Mouse (Mus musculus) MEL (cell line): ENCODE results near the gene Riok1. TPM values are rescaled to one million over a fixed set of nuclear protein-coding genes. Genes with fewer than 3 reads are reported as not detected.

Experiments used
- DNase-seq: peaks from one replicate; pipeline ENCODE4 v3.0.0; 2011; ENCODE audit warnings: low read depth, low spot score
- H3K27ac ChIP-seq: 2 replicates; pipeline ENCODE4 v1.5.1; 2012; ENCODE audit warnings: low read depth, mild to moderate bottlenecking, control low read depth, low read length, moderate library complexity; ENCODE audit not compliant: control insufficient read depth
- H3K27me3 ChIP-seq, 2 experiments: fragments of 150-350 bp in 1 of 2; sonication (generic) in 1 of 2; 2 replicates each; pipeline ENCODE4 v1.6.1; 2012; ENCODE audit warnings: low read length in 2 of 2, mild to moderate bottlenecking in 2 of 2, improper control_type of control experiment in 1 of 2, moderate library complexity in 1 of 2; ENCODE audit not compliant: insufficient read depth in 2 of 2, control insufficient read depth in 1 of 2
- H3K36me3 ChIP-seq, 2 experiments: 2 replicates each; pipeline ENCODE4 v1.6.1; 2012 to 2014; ENCODE audit warnings: low read length in 2 of 2, improper control_type of control experiment in 1 of 2, inconsistent platforms in 1 of 2, mild to moderate bottlenecking in 1 of 2; ENCODE audit not compliant: insufficient read depth in 2 of 2, control insufficient read depth in 1 of 2
- H3K4me1 ChIP-seq, 2 experiments: fragments of 150-350 bp in 1 of 2; sonication (generic) in 1 of 2; 2 replicates each; pipeline ENCODE4 v1.6.1; 2012; ENCODE audit warnings: low read length in 2 of 2, improper control_type of control experiment in 1 of 2, mild to moderate bottlenecking in 1 of 2; ENCODE audit not compliant: insufficient read depth in 2 of 2, control insufficient read depth in 1 of 2
- H3K4me3 ChIP-seq, 2 experiments: fragments of 150-350 bp in 1 of 2; sonication (generic) in 1 of 2; 2 replicates each; pipeline ENCODE4 v1.5.1; 2012; ENCODE audit warnings: low read depth in 2 of 2, low read length in 2 of 2, mild to moderate bottlenecking in 2 of 2, moderate library complexity in 2 of 2, control low read depth in 1 of 2, improper control_type of control experiment in 1 of 2; ENCODE audit not compliant: control insufficient read depth in 1 of 2, insufficient read depth in 1 of 2
- H3K79me2 ChIP-seq: 2 replicates; pipeline ENCODE4 v1.6.1; 2012; ENCODE audit warnings: mild to moderate bottlenecking, low read length, moderate library complexity; ENCODE audit not compliant: control insufficient read depth, poor library complexity, insufficient read depth
- H3K9ac ChIP-seq: 2 replicates; pipeline ENCODE4 v1.6.1; 2012; ENCODE audit warnings: low read depth, mild to moderate bottlenecking, control low read depth, low read length, moderate library complexity; ENCODE audit not compliant: control insufficient read depth, poor library complexity, severe bottlenecking
- H3K9me3 ChIP-seq: fragments of 150-350 bp; sonication (generic); replicated peaks from 2 replicates; pipeline ENCODE4 v1.6.1; 2012; ENCODE audit warnings: mild to moderate bottlenecking, low read length, improper control_type of control experiment, moderate library complexity; ENCODE audit not compliant: insufficient read depth
- CHD1 ChIP-seq: IDR thresholded peaks from 2 replicates; pipeline ENCODE4 v1.6.1; 2012; ENCODE audit warnings: low read depth, mild to moderate bottlenecking, inconsistent platforms, low read length, improper control_type of control experiment
- CTCF ChIP-seq, 3 experiments: IDR thresholded peaks in 2 of 3; conservative IDR thresholded peaks in 1 of 3; 2 replicates each; pipeline ENCODE4 v1.5.1; 2011 to 2012; ENCODE audit warnings: low read length in 3 of 3, low read depth in 2 of 3, mild to moderate bottlenecking in 2 of 3, improper control_type of control experiment in 1 of 3, inconsistent platforms in 1 of 3, mixed read lengths in 1 of 3, moderate library complexity in 1 of 3; ENCODE audit not compliant: control insufficient read depth in 1 of 3, insufficient read depth in 1 of 3, poor library complexity in 1 of 3, severe bottlenecking in 1 of 3
- E2F4 ChIP-seq: IDR thresholded peaks from 2 replicates; pipeline ENCODE4 v1.6.1; 2011; ENCODE audit warnings: low read depth, low read length, improper control_type of control experiment, borderline replicate concordance
- ELF1 ChIP-seq: IDR thresholded peaks from 2 replicates; pipeline ENCODE4 v1.6.1; 2014; ENCODE audit warnings: low read depth, mild to moderate bottlenecking, inconsistent platforms, low read length, improper control_type of control experiment, moderate library complexity
- EP300 ChIP-seq, 2 experiments: IDR thresholded peaks; 2 replicates each; pipeline ENCODE4 v1.6.1; 2011; ENCODE audit warnings: improper control_type of control experiment in 2 of 2, low read length in 2 of 2, low read depth in 1 of 2, mild to moderate bottlenecking in 1 of 2
- ETS1 ChIP-seq: IDR thresholded peaks from 2 replicates; pipeline ENCODE4 v1.6.1; 2012; ENCODE audit warnings: low read depth, mild to moderate bottlenecking, inconsistent platforms, low read length, improper control_type of control experiment, moderate library complexity
- GABPA ChIP-seq: IDR thresholded peaks from 2 replicates; pipeline ENCODE4 v1.6.1; 2012; ENCODE audit warnings: low read depth, mild to moderate bottlenecking, inconsistent platforms, low read length, improper control_type of control experiment, moderate library complexity
- HCFC1 ChIP-seq: IDR thresholded peaks from 2 replicates; pipeline ENCODE4 v1.6.1; 2012; ENCODE audit warnings: low read depth, mild to moderate bottlenecking, inconsistent platforms, low read length, improper control_type of control experiment, moderate library complexity
- JUND ChIP-seq: IDR thresholded peaks from 2 replicates; pipeline ENCODE4 v1.6.1; 2011; ENCODE audit warnings: low read depth, mild to moderate bottlenecking, improper control_type of control experiment, low read length
- KAT2A ChIP-seq: conservative IDR thresholded peaks from 2 replicates; pipeline ENCODE4 v1.6.1; 2012; ENCODE audit warnings: low read depth, low read length, improper control_type of control experiment, inconsistent platforms
- MAFK ChIP-seq: IDR thresholded peaks from 2 replicates; pipeline ENCODE4 v1.6.1; 2011; ENCODE audit warnings: low read depth, mild to moderate bottlenecking, low read length, improper control_type of control experiment, borderline replicate concordance
- MAX ChIP-seq: IDR thresholded peaks from 2 replicates; pipeline ENCODE4 v1.6.1; 2011; ENCODE audit warnings: low read length, improper control_type of control experiment
- MAZ ChIP-seq: IDR thresholded peaks from 2 replicates; pipeline ENCODE4 v1.6.1; 2012; ENCODE audit warnings: low read depth, mild to moderate bottlenecking, inconsistent platforms, low read length, improper control_type of control experiment
- MEF2A ChIP-seq: IDR thresholded peaks from 2 replicates; pipeline ENCODE4 v1.6.1; 2014; ENCODE audit warnings: low read depth, mild to moderate bottlenecking, inconsistent platforms, low read length, improper control_type of control experiment; ENCODE audit not compliant: poor library complexity, insufficient replicate concordance, severe bottlenecking; ENCODE audit errors: extremely low read depth
- MXI1 ChIP-seq: IDR thresholded peaks from 2 replicates; pipeline ENCODE4 v1.6.1; 2011; ENCODE audit warnings: mild to moderate bottlenecking, low read depth, low read length, improper control_type of control experiment
- MYB ChIP-seq: IDR thresholded peaks from 2 replicates; pipeline ENCODE4 v1.6.1; 2011; ENCODE audit warnings: mild to moderate bottlenecking, low read depth, low read length, improper control_type of control experiment
- MYC ChIP-seq: IDR thresholded peaks from 2 replicates; pipeline ENCODE4 v1.6.1; 2011; ENCODE audit warnings: low read depth, mild to moderate bottlenecking, low read length, improper control_type of control experiment, moderate library complexity
- NELFE ChIP-seq: IDR thresholded peaks from 2 replicates; pipeline ENCODE4 v1.6.1; 2011; ENCODE audit warnings: low read depth, low read length, improper control_type of control experiment
- NRF1 ChIP-seq: IDR thresholded peaks from 2 replicates; pipeline ENCODE4 v1.6.1; 2014; ENCODE audit warnings: low read depth, mild to moderate bottlenecking, inconsistent platforms, low read length, improper control_type of control experiment, moderate library complexity; ENCODE audit not compliant: poor library complexity, insufficient read depth, severe bottlenecking
- POLR2AphosphoS2 ChIP-seq: IDR thresholded peaks from 2 replicates; pipeline ENCODE4 v1.6.1; 2011; ENCODE audit warnings: low read length, improper control_type of control experiment
- POLR2AphosphoS5 ChIP-seq: IDR thresholded peaks from 2 replicates; pipeline ENCODE4 v1.6.1; 2012; ENCODE audit warnings: low read depth, borderline replicate concordance, mild to moderate bottlenecking, inconsistent platforms, low read length, moderate library complexity, mixed read lengths
- RAD21 ChIP-seq: IDR thresholded peaks from 2 replicates; pipeline ENCODE4 v1.6.1; 2011; ENCODE audit warnings: mild to moderate bottlenecking, low read depth, low read length, improper control_type of control experiment
- RCOR1 ChIP-seq: IDR thresholded peaks from 2 replicates; pipeline ENCODE4 v1.6.1; 2012; ENCODE audit warnings: low read depth, mild to moderate bottlenecking, inconsistent platforms, low read length, improper control_type of control experiment
- SIN3A ChIP-seq: IDR thresholded peaks from 2 replicates; pipeline ENCODE4 v1.6.1; 2012; ENCODE audit warnings: low read length, improper control_type of control experiment, inconsistent platforms
- SMC3 ChIP-seq: IDR thresholded peaks from 2 replicates; pipeline ENCODE4 v1.6.1; 2011; ENCODE audit warnings: low read depth, low read length, improper control_type of control experiment
- TAL1 ChIP-seq: IDR thresholded peaks from 2 replicates; pipeline ENCODE4 v1.6.1; 2012; ENCODE audit warnings: mild to moderate bottlenecking, inconsistent platforms, low read length, moderate library complexity, mixed read lengths
- TCF12 ChIP-seq: IDR thresholded peaks from 2 replicates; pipeline ENCODE4 v1.6.1; 2014; ENCODE audit warnings: low read depth, mild to moderate bottlenecking, inconsistent platforms, low read length, improper control_type of control experiment, moderate library complexity
- USF2 ChIP-seq, 2 experiments: IDR thresholded peaks; 2 replicates each; pipeline ENCODE4 v1.6.1; 2011 to 2012; ENCODE audit warnings: improper control_type of control experiment in 2 of 2, low read length in 2 of 2, borderline replicate concordance in 1 of 2, inconsistent platforms in 1 of 2, low read depth in 1 of 2, mild to moderate bottlenecking in 1 of 2; ENCODE audit not compliant: insufficient read depth in 1 of 2
- ZKSCAN1 ChIP-seq: IDR thresholded peaks from 2 replicates; pipeline ENCODE4 v1.6.1; 2012; ENCODE audit warnings: low read depth, mild to moderate bottlenecking, inconsistent platforms, low read length, improper control_type of control experiment, moderate library complexity
- ZNF384 ChIP-seq: IDR thresholded peaks from 2 replicates; pipeline ENCODE4 v1.6.1; 2012; ENCODE audit warnings: low read depth, mild to moderate bottlenecking, inconsistent platforms, low read length, improper control_type of control experiment
- polyA plus RNA-seq, 2 experiments: library from polyadenylated mRNA; stranded (reverse) in 1 of 2; unstranded in 1 of 2; fragments of >175 nt in 1 of 2; fragments of >200 nt in 1 of 2; gene quantifications; 2 replicates each; pipeline versions ENCODE4 v1.2.1 to v1.2.4; 2012; ENCODE audit warnings: low replicate concordance in 2 of 2, low read depth in 1 of 2; ENCODE audit not compliant: insufficient read length in 2 of 2, insufficient read depth in 1 of 2, missing spikeins in 1 of 2
- total RNA-seq: library from RNA; depleted of rRNA; stranded (reverse); fragments of 300-350 nt; gene quantifications from 2 replicates; pipeline ENCODE4 v1.2.3, GENCODE M21; 2012

The Riok1 gene
- total and polyA plus RNA-seq, 3 experiments, result 40.5 to 43.7 TPM; not detected in 1

DNA sequence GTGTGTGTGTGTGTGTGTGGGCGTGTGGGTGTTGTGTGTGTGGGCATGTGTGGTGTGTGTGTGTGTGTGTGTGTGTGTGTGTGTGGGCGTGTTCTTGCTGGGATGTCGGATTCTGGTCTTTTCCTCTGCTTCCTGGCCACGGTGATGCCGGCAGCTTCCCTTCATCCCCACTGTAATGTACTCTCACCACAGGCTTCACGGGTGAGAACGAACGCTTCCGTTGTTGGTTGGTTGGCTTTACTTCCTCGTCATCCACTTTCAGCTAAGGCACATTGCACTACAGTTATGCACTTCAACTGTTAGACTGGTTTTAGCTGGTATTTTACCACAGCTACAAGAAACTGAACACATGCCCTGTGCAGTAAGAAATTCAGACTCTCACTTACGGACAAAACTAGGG, 25.9 kb downstream of the Riok1 start:
- peaks cover 0 to 12% of the 10 kb centered on the region in 2 experiments; a peak in 2 of 4 replicates for H3K36me3 ChIP-seq
- no peaks in the 10 kb centered on the region for H3K4me1 ChIP-seq
- H3K9me3 ChIP-seq, result no peaks in the 10 kb centered on the region
- DNase-seq, result no peak
- no peak overlapping the region for H3K4me3 ChIP-seq
- TF ChIP-seq CHD1, result no peak
- no peak for TF ChIP-seq ZNF384
- TF ChIP-seq NRF1, result no peak
- no peak for TF ChIP-seq MXI1
- no peaks in the 10 kb centered on the region for H3K79me2 ChIP-seq
- H3K27ac ChIP-seq, result no peak overlapping the region
- H3K27me3 ChIP-seq, result no peaks in the 10 kb centered on the region
- H3K9ac ChIP-seq, result no peak overlapping the region

DNA sequence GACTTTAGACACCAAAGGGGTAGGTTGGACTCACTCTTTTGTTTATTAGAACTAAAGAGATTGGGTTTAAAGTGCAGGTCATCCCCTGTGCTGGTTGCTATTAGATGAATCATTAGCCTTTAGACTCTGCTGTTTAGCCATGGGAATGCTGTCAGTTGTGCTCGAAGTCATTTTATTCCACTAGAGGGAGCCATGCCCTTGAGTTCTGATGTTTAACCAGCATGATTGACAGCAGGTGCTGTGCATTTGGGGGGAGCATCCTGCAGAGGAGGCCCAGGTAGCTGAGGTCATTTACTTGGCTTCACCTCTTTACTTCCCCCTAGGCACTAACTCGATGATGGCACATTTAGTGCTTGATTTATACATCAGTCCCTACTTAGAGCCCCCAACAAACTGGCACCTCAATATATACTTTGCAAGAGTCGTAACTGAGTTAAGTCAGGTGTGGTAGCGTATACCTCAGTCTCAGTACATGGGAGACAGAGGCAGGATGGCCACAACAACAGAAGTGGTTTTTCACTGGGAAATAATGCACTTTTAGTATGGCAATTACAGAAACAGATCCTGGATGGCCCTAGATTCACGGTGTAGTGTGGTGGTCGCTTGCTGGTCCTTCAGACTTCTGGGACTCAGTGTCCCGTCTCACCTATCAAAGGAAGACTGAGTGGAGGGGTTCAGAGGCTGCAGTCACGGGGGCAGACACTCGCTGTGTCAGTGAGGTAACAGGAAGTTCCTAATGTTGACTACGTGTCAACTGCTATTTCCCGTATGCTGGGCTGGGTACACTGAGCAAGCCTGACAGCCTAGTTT, 28.3 kb downstream of the Riok1 start:
- peak; percentile 74 for DNase-seq
- Histone ChIP-seq H3K36me3 (peaks cover 0 to 4% of the 10 kb centered on the region in 2 experiments; a peak in 1 of 4 replicates), H3K9me3 (no peaks in the 10 kb centered on the region)
- TF ChIP-seq NRF1 (no peak), E2F4 (no peak), MAX (no peak), RAD21 (peak; percentile 83), HCFC1 (no peak), ELF1 (no peak), TAL1 (no peak), GABPA (no peak), CTCF (IDR thresholded peaks at IDR 0.05 in 2 of 3, conservative IDR thresholded peaks at IDR 0.05 in 1 of 3; ENCODE audit: control insufficient read depth in 1 of 3, insufficient read depth in 1 of 3, low read depth in 2 of 3, low read length in 3 of 3, poor library complexity in 1 of 3, severe bottlenecking in 1 of 3) (peak; percentile 54 to 90 (median 77)), POLR2AphosphoS2 (peak; percentile 32; the same call in 1 of the 2 replicates), JUND (no peak), KAT2A (no peak), USF2 (IDR thresholded peaks at IDR 0.05; ENCODE audit: borderline replicate concordance in 1 of 2, insufficient read depth in 1 of 2, low read depth in 1 of 2, low read length in 2 of 2) (no peak), SMC3 (peak; percentile 78), MYC (0 out of 2 replicates have a peak, but pooled peaks have one; percentile 38), TCF12 (no peak), RCOR1 (no peak), MEF2A (no peak), MYB (no peak), ETS1 (no peak), MAFK (no peak), MAZ (no peak), NELFE (no peak), EP300 (IDR thresholded peaks at IDR 0.05; ENCODE audit: low read depth in 1 of 2, low read length in 2 of 2) (no peak), SIN3A (no peak), POLR2AphosphoS5 (no peak), ZKSCAN1 (no peak)

More for the DNA sequence above, 28.3 kb downstream of the Riok1 start:
- Histone ChIP-seq H3K4me1 (no peaks in the 10 kb centered on the region), H3K27me3 (no peaks in the 10 kb centered on the region), H3K4me3 (no peak overlapping the region), H3K27ac (no peak overlapping the region), H3K79me2 (no peaks in the 10 kb centered on the region), H3K9ac (no peak overlapping the region)
